Mouse (Mus musculus): ENCODE results near the gene Crtc2. TPM values are rescaled to one million over a fixed set of nuclear protein-coding genes. Genes with fewer than 3 reads are reported as not detected.
A peak's percentile ranks its signal among the peaks of the same experiment; 100 is the strongest.
"Not testable (repeated sequence)": the region's sequence is repeated elsewhere in the genome, so short reads cannot be mapped to it uniquely, and the experiment has no call there.

Gene Crtc2
- polyA plus RNA-seq, 1 experiment from 2014 or later: 77.0 TPM

DNA sequence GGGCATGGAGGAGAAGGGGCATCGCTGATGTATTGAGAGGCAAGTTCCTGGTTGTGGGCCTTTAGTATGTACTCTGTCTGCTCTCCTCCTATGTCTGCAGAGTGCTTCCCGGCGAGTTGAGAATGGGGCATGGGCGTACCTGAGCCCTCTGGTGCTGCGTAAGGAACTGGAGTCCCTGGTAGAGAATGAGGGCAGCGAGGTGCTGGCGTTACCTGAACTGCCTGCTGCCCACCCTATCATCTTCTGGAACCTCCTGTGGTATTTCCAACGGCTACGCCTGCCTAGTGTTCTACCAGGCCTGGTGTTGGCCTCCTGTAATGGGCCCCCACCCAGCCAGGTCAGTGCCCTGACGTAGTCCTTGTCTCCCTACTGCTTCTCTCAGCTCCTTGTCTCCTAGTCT is 24.2 kb downstream of the Crtc2 start:
- ChIA-PET CTCF (no interaction called here), POLR2A (no interaction called here)
- in situ Hi-C loops (cut with MboI; ENCODE audit: low pct_unique_long_range_greater_than_20kb): no loop called here
- ATAC-seq (no peak), DNase-seq (ENCODE audit: low read depth, low spot score) (no peak)
- H3K27me3 ChIP-seq: no peaks in the 10 kb centered on the region
- TF ChIP-seq CTCF (IDR thresholded peaks at IDR 0.05): no peak

- H3K27me3 ChIP-seq: no peaks in the 10 kb centered on the region
- POLR2A ChIA-PET: no interaction called here
- TF ChIP-seq CTCF (IDR thresholded peaks at IDR 0.05): no peak
- DNase-seq (ENCODE audit: low read depth, low spot score): no peak
- CTCF ChIA-PET: interaction anchor here (1.3 kb wide), 1 partner anchor 36 kb away, joined by 3 read pairs; the partner anchor contains the start of gene Creb3l4
- ATAC-seq: no peak
- in situ Hi-C loops (cut with MboI; ENCODE audit: low pct_unique_long_range_greater_than_20kb): no loop called here
These were observed 25.3 kb downstream of the Crtc2 start for GRCm38 (mm10) chr3:90279216-90279615.

GRCm38 (mm10) chr3:90279743-90280142 is 25.8 kb downstream of the Crtc2 start:
- no peak for ATAC-seq
- in situ Hi-C loops (cut with MboI; ENCODE audit: low pct_unique_long_range_greater_than_20kb): loop anchor here (5.0 kb wide), 1 partner anchor 73 kb away; no protein-coding TSS in a partner anchor

GRCm38 (mm10) chr3:90280708-90281107 is 26.7 kb downstream of the Crtc2 start:
- in situ Hi-C loops (cut with MboI; ENCODE audit: low pct_unique_long_range_greater_than_20kb): loop anchor here (5.0 kb wide), 1 partner anchor 72 kb away; no protein-coding TSS in a partner anchor
- H3K27me3 ChIP-seq: no peaks in the 10 kb centered on the region
- no peak for DNase-seq (ENCODE audit: low read depth, low spot score)
- ChIA-PET POLR2A (no interaction called here), CTCF (interaction anchor here (2.2 kb wide), 1 partner anchor 14 kb away, joined by 9 read pairs; no protein-coding TSS in a partner anchor)
- no peak for ATAC-seq
- TF ChIP-seq CTCF (IDR thresholded peaks at IDR 0.05): no peak

More at GRCm38 (mm10) chr3:90279743-90280142, 25.8 kb downstream of the Crtc2 start:
- ChIA-PET POLR2A (no interaction called here), CTCF (interaction anchor here (0.7 to 2.2 kb wide), 4 partner anchors 13 to 86 kb away, joined by 3 to 9 read pairs (median 3); partner anchors contain the start of gene Creb3l4)
- no peaks in the 10 kb centered on the region for H3K27me3 ChIP-seq
- DNase-seq (ENCODE audit: low read depth, low spot score): no peak
- TF ChIP-seq CTCF (IDR thresholded peaks at IDR 0.05): no peak

- CTCF ChIA-PET: interaction anchor here (0.7 to 2.2 kb wide), 6 partner anchors 9 to 180 kb away, joined by 3 to 10 read pairs (median 4); partner anchors contain the start of gene Gatad2b
- no peak for ATAC-seq
These were observed 30.2 kb downstream of the Crtc2 start for GRCm38 (mm10) chr3:90284150-90284549.

GRCm38 (mm10) chr3:90289403-90289802 is 35.4 kb downstream of the Crtc2 start:
- DNase-seq (ENCODE audit: low read depth, low spot score); in situ Hi-C loops (cut with MboI; ENCODE audit: low pct_unique_long_range_greater_than_20kb); POLR2A ChIA-PET; H3K27me3 ChIP-seq; ATAC-seq: not testable (repeated sequence)
- CTCF ChIA-PET: interaction anchor here (1.6 kb wide), 1 partner anchor 19 kb away, joined by 3 read pairs; no protein-coding TSS in a partner anchor

More at GRCm38 (mm10) chr3:90284150-90284549, 30.2 kb downstream of the Crtc2 start:
- POLR2A ChIA-PET: interaction anchor here (0.5 to 1.3 kb wide), 4 partner anchors 8 to 89 kb away, joined by 3 to 4 read pairs (median 3); partner anchors contain the start of genes Gatad2b, Rab13 and Rps27
- no peaks in the 10 kb centered on the region for H3K27me3 ChIP-seq
- in situ Hi-C loops (cut with MboI; ENCODE audit: low pct_unique_long_range_greater_than_20kb): loop anchor here (5.0 kb wide), 1 partner anchor 68 kb away; no protein-coding TSS in a partner anchor
- TF ChIP-seq CTCF (IDR thresholded peaks at IDR 0.05): no peak
- DNase-seq (ENCODE audit: low read depth, low spot score): no peak

- no peaks in the 10 kb centered on the region for H3K27me3 ChIP-seq
- POLR2A ChIA-PET: interaction anchor here (0.5 kb wide), 1 partner anchor 71 kb away, joined by 7 read pairs; no protein-coding TSS in a partner anchor
- TF ChIP-seq CTCF (IDR thresholded peaks at IDR 0.05): peak; percentile 49
- in situ Hi-C loops (cut with MboI; ENCODE audit: low pct_unique_long_range_greater_than_20kb): no loop called here
- DNase-seq (ENCODE audit: low read depth, low spot score): no peak
- CTCF ChIA-PET: interaction anchor here (0.8 to 1.0 kb wide), 3 partner anchors 9 to 83 kb away, joined by 3 read pairs; no protein-coding TSS in a partner anchor
- ATAC-seq: no peak
These were observed 36.6 kb downstream of the Crtc2 start for GRCm38 (mm10) chr3:90290602-90291001.

GRCm38 (mm10) chr3:90291982-90292344 is 38.0 kb downstream of the Crtc2 start:
- no peaks in the 10 kb centered on the region for H3K27me3 ChIP-seq
- ATAC-seq (no peak), DNase-seq (ENCODE audit: low read depth, low spot score) (no peak)
- in situ Hi-C loops (cut with MboI; ENCODE audit: low pct_unique_long_range_greater_than_20kb): no loop called here
- ChIA-PET CTCF (interaction anchor here (0.9 to 1.9 kb wide), 3 partner anchors 9 to 54 kb away, joined by 3 to 10 read pairs (median 4); no protein-coding TSS in a partner anchor), POLR2A (interaction anchor here (0.6 to 1.2 kb wide), 6 partner anchors 8 to 143 kb away, joined by 3 to 5 read pairs (median 4); partner anchors contain the start of gene Dennd4b)
- TF ChIP-seq CTCF (IDR thresholded peaks at IDR 0.05): no peak

GRCm38 (mm10) chr3:90292345-90293275 is 38.6 kb downstream of the Crtc2 start, which contains the start of gene Gatad2b:
TSS of gene Gatad2b (plus strand) at chr3:90293178.
- POLR2A ChIA-PET: interaction anchor here (0.6 to 1.3 kb wide), 9 partner anchors 9 to 142 kb away, joined by 3 to 5 read pairs (median 4); partner anchors contain the start of gene Dennd4b
- peak; percentile 100 for DNase-seq (ENCODE audit: low read depth, low spot score)
- in situ Hi-C loops (cut with MboI; ENCODE audit: low pct_unique_long_range_greater_than_20kb): no loop called here
- peak; percentile 96 for ATAC-seq
- TF ChIP-seq CTCF (IDR thresholded peaks at IDR 0.05): no peak
- no peaks in the 10 kb centered on the region for H3K27me3 ChIP-seq
- CTCF ChIA-PET: interaction anchor here (0.9 to 1.9 kb wide), 5 partner anchors 9 to 131 kb away, joined by 3 to 10 read pairs (median 4); no protein-coding TSS in a partner anchor
